Mouse (Mus musculus) megakaryocyte progenitor cell, adult 5-6 weeks (primary cell): Measurements from ENCODE around the gene Gm973. TPM values are rescaled to one million over a fixed set of nuclear protein-coding genes. Genes with fewer than 3 reads are reported as not detected.
A peak's percentile ranks its signal among the peaks of the same experiment; 100 is the strongest.

Experiments used
- ATAC-seq: replicated peaks from 2 replicates; pipeline ENCODE4 v1.8.0; 2016; ENCODE audit warnings: mild to moderate bottlenecking, moderate TSS enrichment, inconsistent platforms; ENCODE audit not compliant: poor library complexity
- total RNA-seq, 2 experiments: library from RNA; stranded (forward) in 1 of 2; stranded (reverse) in 1 of 2; fragments of 157-497, 149-512 nt in 1 of 2; fragments of 200-1000 nt in 1 of 2; gene quantifications; 2 replicates each; pipeline versions ENCODE4 v1.2.3 to v1.2.4; 2015 to 2017

Gene Gm973
- total RNA-seq, 2 experiments from 2014 or later = 0.30 TPM; not detected in 1

GRCm38 (mm10) chr1:59673661-59674060 lies 157.6 kb downstream of the Gm973 start:
- ATAC-seq = no peak

DNA sequence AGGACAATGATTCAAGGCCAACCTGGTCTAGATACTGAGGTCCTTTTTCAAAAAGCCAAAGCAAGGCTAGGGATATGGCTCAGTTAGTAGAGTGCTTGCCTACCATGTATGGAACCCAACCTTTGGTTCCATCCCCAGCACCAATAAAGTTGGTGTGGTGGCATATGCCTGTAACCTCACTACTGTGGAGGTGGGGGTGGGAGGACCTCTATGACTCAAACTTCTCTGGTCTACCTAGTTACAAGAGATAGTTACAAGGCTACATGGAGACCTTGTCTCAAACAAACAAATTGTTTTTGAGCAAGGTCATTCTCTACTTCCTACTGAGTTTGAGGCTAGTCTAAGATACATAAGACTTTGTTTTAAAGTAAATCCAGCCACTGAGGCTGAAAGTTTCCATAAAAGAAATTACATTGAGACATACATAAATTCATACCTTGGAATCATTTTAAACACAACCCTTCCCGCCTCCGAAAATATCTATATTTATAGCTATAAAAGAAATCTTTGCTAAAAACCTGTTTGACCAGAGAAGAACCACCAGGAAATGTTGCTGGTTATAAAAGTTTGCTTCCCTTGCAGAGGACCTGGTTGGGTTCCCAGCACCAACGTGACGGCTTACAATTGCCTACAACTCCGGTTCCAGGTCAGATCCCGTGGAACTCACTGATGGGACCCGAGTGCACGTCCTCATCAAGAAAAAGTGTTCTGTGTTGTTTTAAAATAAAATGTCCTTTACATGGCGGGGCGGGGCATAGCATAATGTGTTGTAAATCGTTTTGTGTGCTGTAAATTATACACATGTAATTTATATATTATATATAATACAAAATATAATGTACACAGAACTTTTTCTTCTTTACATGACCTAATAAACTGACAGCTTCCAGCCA lies 168.1 kb downstream of the Gm973 start:
- ATAC-seq = peak; percentile 15; the same call in 1 of the 2 replicates

- ATAC-seq = peak; percentile 96
These were observed 169.0 kb downstream of the Gm973 start, which contains the start of gene Nop58 for GRCm38 (mm10) chr1:59684819-59685755. Nop58 (plus strand) TSS chr1:59684971.

Other genes starting within 250 kb of the Gm973 start
- gene Fzd7, start 33.8 kb upstream of the Gm973 start, total RNA-seq (2015) = 6.7 and 7.5 TPM in 2 replicates
- 4.2 and 7.0 TPM in 2 replicates for gene Fzd7, start 33.8 kb upstream of the Gm973 start, total RNA-seq (2017)
- gene Sumo1, start 154.6 kb downstream of the Gm973 start, total RNA-seq (2015) = 253 and 264 TPM in 2 replicates
- gene Sumo1, start 154.6 kb downstream of the Gm973 start, total RNA-seq (2017) = 142 and 171 TPM in 2 replicates
- gene Nop58, start 168.7 kb downstream of the Gm973 start, total RNA-seq (2015) = 199 and 204 TPM in 2 replicates
- 1,181 and 1,773 TPM in 2 replicates for gene Nop58, start 168.7 kb downstream of the Gm973 start, total RNA-seq (2017)
- 12.5 and 13.5 TPM in 2 replicates for gene Bmpr2, start 247.1 kb downstream of the Gm973 start, total RNA-seq (2015)
- gene Bmpr2, start 247.1 kb downstream of the Gm973 start, total RNA-seq (2017) = 6.0 and 6.5 TPM in 2 replicates